Mouse (Mus musculus): ENCODE measurements at regions not wholly inside any gene's neighbourhood (a gene's known extent, or its start where the extent isn't known, plus 50 kb on each side); places are given as distances from the start of the nearest gene placed in this dataset.

DNA sequence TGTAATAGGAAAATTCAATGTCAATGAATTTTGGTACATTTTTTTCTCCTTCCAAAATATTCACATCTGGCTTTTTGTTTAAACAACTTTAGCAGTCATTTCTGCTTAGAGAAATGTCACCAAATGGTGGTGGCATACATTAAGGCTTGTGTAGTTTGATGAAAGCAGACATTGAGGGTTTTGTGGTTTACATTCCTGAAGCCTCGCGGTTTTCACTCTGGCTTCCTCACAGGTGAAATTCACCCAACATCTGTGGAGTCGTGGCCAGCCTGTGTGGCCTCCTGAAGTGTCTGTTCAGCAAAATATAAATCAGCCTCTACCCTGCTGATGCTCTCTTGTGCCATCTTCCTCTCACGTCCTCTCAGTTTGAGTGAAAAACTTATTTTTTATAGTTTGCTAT lies 353.8 kb downstream of the Dnajb9 start:
- intact Hi-C loops (cut with DNase I) = no loop called here
- DNase-seq (ENCODE audit: extremely low spot score in 1 of 2, low spot score in 2 of 2) = no peak

DNA sequence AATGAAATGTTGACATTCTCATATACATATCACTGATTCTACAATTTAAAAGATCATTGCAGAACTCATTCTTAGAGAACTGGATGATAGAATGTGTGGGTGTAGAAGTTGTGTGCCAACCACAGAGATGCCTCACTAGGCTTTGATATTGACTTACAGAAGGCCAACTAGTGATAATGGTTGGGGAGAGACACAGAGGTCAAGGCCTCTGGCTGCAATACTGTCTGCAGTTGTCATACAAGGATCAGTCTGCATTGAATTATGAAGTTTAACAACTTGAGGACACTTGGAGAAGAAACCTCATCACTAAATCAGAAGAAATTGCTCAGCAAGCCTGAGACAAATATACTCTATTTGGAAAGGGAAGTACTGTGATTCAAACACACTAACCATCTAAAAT lies 357.9 kb downstream of the Dnajb9 start:
- intact Hi-C loops (cut with DNase I) = no loop called here
- no peak for DNase-seq (ENCODE audit: extremely low spot score in 1 of 2, low spot score in 2 of 2)

DNA sequence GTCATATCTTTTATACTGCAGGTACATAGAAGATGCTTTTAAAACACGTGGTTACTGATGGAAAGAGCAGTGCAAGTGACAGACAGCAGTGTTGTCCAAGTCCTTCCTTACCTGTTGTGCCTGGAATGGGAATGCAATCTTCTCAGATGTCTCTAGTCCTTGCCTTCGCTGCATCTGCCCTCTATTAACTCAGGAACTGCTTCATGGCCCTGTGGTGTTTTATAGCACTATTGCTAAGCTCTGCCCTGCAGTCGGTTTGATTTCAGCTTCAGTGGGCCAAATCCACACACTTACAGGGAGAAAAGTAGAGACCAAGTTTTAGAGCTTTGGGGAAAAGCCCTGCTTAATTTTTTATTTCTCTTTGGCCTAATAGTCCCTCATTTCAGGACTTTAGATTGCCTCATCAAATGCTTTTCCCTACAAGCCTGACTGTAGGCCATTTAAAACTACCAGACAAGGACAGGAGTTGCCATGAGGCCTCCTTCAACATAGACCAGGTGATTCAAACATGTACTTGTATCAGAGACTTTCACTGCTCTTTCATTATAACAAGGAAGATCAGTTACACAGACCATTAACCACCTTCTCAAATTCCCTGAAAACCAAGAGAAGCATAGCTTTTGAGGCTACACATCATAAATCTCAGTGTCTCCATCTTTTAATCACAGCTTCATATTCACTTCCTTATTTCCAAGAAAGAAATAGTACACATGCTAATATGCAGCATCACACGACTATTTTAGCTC lies 358.7 kb downstream of the Dnajb9 start:
- intact Hi-C loops (cut with DNase I) = no loop called here
- DNase-seq (ENCODE audit: extremely low spot score in 1 of 2, low spot score in 2 of 2) = no peak

DNA sequence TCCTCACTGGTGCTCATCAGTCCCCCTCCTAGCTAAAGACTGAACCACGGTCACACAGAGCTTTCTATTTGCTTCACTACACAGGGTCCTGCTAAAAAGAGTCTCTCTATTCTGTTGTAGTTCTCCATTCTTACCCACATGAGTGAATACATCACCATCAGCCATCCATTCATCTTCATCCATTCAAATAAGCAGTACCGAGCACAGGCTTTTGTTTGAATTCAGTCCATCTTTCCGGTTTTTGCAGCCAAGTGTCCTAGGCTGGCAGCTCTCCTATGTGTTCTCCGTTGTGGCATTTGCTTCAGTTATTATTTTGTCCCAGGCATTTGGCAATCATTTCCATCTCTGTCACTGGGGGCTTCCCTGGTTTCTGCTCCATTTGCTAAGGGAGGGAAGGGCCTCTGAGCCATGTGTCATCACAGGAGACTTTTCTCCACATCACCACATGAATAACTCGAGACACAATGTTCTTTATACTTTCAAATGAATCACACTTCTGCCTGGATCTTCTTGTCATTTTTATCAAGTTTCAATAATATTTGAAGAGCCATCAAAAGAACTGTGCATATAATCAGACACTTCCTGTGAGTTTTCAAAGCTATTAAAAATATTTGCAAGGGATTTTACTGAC lies 366.1 kb downstream of the Dnajb9 start:
- intact Hi-C loops (cut with DNase I) = no loop called here
- DNase-seq (ENCODE audit: extremely low spot score in 1 of 2, low spot score in 2 of 2) = no peak

DNA sequence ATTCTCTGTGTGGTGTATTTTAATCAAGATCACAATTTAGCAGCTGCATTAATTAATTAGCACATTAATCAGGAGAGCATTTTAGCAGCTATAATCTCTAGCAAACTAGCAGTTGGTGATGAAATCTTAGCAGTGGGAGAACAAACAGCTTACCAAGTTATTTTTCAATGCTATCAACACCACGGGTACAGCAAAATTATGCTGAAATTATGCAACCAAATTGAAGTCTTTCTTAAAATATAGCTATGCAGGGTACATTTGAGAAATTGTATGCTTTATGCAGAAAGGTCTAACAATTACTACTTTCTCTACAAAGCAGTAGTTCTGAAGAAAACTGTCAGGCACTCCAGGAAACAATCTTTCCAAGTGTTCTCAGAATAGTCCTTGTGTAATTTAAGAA lies 378.1 kb downstream of the Dnajb9 start:
- no peak for DNase-seq (ENCODE audit: extremely low spot score in 1 of 2, low spot score in 2 of 2)
- intact Hi-C loops (cut with DNase I) = no loop called here

DNA sequence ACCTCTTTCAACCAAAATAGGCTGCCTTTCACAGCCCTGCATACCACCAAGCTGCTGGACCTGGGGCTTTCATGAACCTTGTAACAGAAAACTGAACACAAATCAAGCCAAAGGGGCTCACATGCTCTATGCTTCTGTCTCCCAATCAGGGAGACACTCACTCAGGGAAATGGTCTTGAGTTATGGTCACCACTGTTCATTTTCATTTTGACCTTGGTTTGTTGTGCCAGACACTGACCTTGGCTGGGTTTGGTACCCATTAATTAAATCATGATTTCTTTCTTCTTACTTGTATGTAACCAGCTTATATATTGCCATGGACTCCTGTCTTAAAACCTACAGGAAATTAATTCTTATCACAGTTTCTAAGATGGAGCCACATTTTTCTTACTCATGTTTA lies 381.5 kb downstream of the Dnajb9 start:
- DNase-seq (ENCODE audit: extremely low spot score in 1 of 2, low spot score in 2 of 2) = no peak
- intact Hi-C loops (cut with DNase I) = loop anchor here (10.0 kb wide), 1 partner anchor 276 kb away; no protein-coding TSS in a partner anchor

DNA sequence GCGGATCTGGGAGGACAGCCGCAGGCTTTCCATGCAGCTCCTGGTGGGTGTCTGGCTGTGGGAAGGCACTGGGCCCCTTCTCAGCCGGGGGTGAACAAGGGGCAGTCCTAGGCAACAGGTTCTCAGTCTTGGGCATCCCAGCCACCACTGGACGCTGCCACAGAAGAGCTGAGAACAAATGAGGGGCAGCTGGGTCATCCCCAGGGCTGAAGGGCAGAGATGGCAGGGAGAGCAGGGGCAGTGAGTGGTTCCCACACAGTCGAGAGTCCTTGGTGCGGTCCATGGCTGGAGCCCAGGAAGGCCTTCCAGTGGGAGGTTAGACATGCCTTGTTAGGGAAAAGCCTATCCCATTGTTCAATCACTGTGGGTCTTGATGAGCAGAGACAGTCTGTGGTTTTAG lies 382.2 kb downstream of the Dnajb9 start:
- intact Hi-C loops (cut with DNase I) = loop anchor here (10.0 kb wide), 1 partner anchor 277 kb away; no protein-coding TSS in a partner anchor

DNA sequence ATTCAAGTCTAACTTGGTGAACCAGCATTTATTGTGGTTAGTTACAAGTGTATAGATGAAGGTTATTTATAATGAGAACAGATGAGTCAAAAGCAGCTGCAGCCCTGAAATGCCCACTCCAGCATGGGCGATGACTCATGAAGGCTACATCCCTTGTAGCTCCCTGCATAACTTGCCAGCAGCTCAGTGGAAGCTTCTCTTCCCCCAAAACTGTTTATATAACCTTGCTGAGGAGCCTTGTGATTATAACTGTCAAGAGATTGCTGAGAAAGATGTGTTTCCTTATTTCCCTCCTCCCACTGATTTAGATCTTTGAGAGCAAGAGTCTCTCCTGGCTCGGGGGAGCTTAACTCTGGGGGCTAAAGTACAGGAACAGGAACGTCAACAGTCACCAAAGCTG lies 382.8 kb downstream of the Dnajb9 start:
- peak; percentile 23 to 27 for DNase-seq (ENCODE audit: extremely low spot score in 1 of 2, low spot score in 2 of 2)
- intact Hi-C loops (cut with DNase I) = loop anchor here (10.0 kb wide), 1 partner anchor 278 kb away; no protein-coding TSS in a partner anchor

More for the DNA sequence above, 382.2 kb downstream of the Dnajb9 start:
- DNase-seq (ENCODE audit: extremely low spot score in 1 of 2, low spot score in 2 of 2) = peak in 1 of 2 experiments; percentile 16

DNA sequence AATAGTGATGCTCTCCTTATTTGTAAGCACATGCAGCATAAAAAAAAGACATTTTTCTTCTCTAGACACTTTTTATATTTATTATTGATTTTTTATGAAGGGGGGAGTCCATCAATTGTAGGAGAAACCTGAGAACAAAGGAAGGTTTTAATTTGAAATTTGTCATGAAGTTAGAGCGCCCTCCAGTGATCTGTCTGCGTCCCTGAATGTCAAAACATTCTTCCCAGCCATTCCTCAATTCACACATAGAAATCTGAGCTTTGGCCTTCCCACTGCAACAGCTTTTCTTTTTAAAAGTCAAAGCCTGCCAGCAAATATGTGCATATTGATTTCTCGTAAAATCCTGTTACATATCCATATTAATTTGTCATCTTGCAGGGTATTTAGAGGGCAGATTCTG lies 396.6 kb downstream of the Dnajb9 start:
- intact Hi-C loops (cut with DNase I) = no loop called here
- peak; percentile 19 to 23 for DNase-seq (ENCODE audit: extremely low spot score in 1 of 2, low spot score in 2 of 2)

DNA sequence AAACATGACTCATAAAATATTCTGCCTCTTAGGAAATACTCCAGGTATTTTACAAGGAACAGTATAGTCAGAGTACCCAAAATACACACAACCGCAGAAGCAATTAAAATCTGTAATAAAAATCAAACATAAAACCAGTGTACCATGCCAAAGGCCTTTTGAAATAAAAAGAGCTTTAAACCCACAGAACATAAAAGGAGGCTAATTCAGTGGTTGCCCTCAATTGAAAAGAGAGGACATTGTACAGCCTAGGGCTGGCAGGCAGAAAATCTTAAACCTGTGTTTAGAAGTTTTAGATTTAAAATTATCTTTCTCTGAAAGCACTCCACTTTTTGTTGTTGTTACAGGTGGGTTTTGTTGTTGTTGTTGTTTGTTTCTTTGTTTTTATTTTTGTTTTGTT lies 437.4 kb downstream of the Dnajb9 start:
- intact Hi-C loops (cut with DNase I) = no loop called here
- DNase-seq (ENCODE audit: extremely low spot score in 1 of 2, low spot score in 2 of 2) = no peak

DNA sequence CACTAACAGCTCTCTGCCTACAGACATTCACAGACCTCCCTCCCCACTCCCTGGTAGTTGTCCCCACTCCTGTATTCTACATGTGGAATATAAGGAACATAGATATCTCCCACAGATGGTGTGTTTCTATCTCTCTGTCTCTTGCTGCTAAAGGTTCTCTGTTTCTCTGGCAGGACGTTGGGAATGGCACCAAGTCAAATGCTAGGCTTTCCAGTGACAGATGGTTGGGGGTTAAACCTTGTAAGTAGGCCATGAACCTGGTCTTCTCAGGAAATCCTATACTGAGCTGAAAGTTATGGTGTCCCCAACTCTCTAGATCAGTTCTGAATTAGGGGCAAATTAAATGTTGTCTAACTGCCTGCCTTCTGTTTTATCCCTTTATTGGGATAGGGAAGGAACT lies 448.0 kb downstream of the Dnajb9 start:
- no peak for DNase-seq (ENCODE audit: extremely low spot score in 1 of 2, low spot score in 2 of 2)
- intact Hi-C loops (cut with DNase I) = no loop called here

Data from left cerebral cortex, postnatal 10 days (tissue).